Mouse (Mus musculus) liver, postnatal 0 days (tissue): ENCODE measurements around the gene Synpo2l.

Experiments used
- CTCF ChIP-seq: sonication (generic); IDR thresholded peaks from 2 replicates; pipeline ENCODE4 v1.5.1; 2016; ENCODE audit warnings: antibody characterized with exemption, low read depth
- EP300 ChIP-seq: IDR thresholded peaks from 2 replicates; pipeline ENCODE4 v1.6.1; 2016; ENCODE audit warnings: antibody characterized with exemption, low read depth, mild to moderate bottlenecking

GRCm38 (mm10) chr14:20619131-20619530, 49.0 kb downstream of the Synpo2l start:
- TF ChIP-seq CTCF (no peak), EP300 (no peak)
